Mouse (Mus musculus) MEL-GATA-1-ER (cell line): ENCODE results near the gene Tacr1.

ENCODE experiments used
- DNase-seq: peaks from one replicate; pipeline ENCODE4 v3.0.0-alpha.2; 2012; ENCODE audit warnings: low read depth; ENCODE audit errors: extremely low read depth

Gene Tacr1

DNA sequence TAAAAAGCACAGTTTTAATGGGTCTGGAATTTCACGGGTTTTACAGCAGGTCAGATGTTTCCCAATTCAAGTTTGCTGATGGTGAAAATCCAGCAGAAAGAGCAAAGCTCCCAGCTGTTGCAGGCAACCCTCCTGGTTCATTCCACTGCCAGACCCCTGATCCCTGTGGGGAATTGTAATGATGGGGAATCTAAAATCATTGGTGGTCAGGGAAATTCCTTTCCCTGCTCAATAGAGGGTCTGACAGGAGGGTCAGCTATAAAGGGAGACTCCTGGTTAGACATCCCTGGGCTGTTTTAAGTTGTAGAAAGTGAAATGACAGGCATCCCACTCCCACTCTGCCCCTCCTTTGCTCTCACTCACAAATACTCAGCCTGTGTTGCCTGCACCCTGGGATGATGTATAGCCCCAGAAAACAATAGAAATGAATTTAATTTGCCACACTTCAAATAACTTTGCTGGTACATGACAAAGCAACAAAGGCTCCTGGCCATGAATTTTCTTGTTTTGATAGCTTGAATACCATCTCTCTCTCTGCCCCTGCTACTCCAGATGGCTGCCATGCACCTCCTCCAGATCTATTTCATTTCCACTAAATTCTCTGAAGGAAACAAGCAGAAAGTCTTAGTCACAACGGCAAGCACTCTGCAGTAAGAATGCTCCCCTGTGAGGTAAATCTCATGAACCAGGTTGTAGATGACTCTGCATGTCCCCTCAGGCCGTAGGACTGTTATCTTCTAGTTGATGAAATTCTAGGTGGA lies 123.2 kb downstream of the Tacr1 start:
- DNase-seq = no peak

DNA sequence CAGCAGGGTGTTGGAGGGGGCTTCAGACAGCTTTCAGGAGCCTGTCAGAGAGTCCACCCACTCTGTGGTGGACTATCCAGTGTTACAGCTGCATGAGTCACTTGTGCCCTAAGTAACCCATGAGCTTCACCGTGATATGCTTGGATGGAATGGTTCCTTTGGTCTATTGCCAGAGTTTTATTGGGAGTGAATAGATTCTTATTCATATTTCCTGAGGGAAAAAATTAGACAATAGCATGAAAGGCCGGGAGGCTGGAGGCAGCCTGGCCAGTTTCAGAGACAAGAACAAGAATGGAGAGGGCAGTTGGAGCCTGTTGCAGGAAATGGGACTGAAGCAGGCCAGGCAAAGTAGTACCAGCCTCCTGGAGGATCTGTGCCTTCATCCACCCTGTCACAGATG lies 126.5 kb downstream of the Tacr1 start:
- DNase-seq = no peak

DNA sequence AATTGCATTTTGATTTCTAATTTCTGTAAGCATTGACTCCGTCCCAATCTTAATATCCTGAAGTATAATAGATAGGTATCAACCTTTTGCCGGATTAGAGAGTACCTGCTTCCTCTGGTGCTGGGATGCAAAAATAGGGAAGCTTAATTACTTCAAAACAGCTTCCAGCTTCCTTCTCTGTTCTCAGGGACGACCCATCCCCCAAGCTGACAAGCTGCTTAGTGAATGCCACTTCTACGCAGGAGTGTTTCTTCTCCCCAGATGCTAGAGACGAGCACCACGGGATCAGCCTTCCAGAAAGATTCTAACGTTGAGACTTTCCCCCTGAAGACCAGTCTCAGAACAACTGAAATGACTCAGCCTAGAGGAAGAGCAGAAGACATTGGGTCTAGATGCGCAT lies 134.5 kb downstream of the Tacr1 start:
- DNase-seq = no peak

GRCm38 (mm10) chr6:82549270-82549669 lies 147.1 kb downstream of the Tacr1 start:
- DNase-seq = no peak

- DNase-seq = no peak
Observed at GRCm38 (mm10) chr6:82575445-82575844, 173.3 kb downstream of the Tacr1 start.

- no peak for DNase-seq
Observed at GRCm38 (mm10) chr6:82585396-82585795, 183.3 kb downstream of the Tacr1 start.

GRCm38 (mm10) chr6:82589387-82589786 lies 187.3 kb downstream of the Tacr1 start:
- no peak for DNase-seq

DNA sequence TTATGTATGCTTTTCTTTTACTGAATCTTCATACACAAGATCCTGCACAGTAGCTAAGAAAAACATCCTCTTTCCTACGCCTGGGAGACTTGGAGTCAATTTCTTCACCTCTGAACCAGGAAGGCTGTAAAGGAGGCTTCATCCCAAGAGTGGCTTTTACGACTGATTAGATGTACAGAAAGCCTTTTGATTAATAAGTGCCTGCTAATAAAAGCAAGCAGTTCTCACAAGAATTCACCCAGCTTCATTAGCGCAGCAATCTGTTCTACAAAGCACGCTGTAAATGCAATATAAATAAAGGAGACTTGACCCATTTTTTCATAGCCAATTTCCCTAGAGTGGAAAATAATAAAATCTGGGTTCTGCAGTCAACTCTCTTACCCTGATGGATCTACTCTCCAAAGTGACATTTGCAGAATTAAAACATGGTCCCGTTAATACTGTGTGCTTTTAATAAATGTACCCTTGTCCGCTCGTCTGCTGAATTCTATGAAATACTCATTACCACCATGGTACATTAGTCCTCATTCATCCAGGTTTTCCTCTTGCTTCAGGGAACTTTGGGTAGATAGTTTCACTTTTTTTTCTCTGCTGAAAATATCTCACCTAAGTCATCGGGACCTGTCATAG lies 193.4 kb downstream of the Tacr1 start:
- no peak for DNase-seq

DNA sequence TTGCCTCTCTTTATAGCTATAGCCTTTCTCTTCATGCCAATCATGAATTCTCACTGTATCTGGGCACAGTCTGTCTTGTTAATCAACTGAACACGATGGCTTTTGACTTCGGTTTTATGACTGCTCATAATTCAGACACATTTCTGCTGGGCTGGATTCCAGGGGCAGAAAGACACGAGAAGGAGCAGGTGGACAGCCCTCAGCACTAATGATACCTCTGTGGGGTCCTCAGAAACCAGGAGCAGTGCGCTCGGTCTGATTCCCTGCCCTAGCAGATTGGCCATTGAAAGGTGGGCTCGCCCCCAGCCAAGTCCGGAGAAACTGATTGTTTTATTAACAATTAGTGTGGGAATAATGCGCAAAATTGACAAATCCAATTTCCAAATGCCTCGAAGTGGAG lies 201.1 kb downstream of the Tacr1 start:
- DNase-seq = no peak

GRCm38 (mm10) chr6:82603665-82604064 lies 201.5 kb downstream of the Tacr1 start:
- peak; percentile 2 for DNase-seq

GRCm38 (mm10) chr6:82604791-82605190 lies 202.7 kb downstream of the Tacr1 start:
- DNase-seq = no peak

DNA sequence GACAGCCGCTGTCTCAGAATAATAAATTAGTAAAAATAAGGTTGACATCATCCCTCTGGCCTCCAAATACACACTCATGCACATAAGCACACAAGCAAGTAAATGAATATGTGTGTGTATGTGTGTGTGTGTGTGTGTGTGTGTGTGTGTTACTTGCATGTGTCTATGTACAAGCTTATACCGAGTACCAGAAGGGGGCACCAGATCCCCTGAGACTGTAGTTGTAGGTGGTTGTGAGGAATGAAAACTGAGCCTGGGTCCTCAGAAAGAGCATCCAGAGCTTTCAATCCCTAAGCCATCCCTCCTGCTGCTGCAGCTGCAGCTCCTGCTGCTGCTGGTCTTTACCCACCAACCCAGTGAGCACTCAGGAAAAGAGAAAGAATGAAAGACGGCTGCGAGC lies 206.6 kb downstream of the Tacr1 start:
- no peak for DNase-seq

- DNase-seq = no peak
Observed at GRCm38 (mm10) chr6:82609339-82609926, 207.3 kb downstream of the Tacr1 start.
